Mouse (Mus musculus): ENCODE measurements around the gene Kank3. TPM values are rescaled to one million over a fixed set of nuclear protein-coding genes. Genes with fewer than 3 reads are reported as not detected.

Kank3 gene
- 57.5 and 70.4 TPM in 2 replicates for polyA plus RNA-seq (2015; fragmentation: Nextera tagmentation; extraction: Ambion mirVana)

GRCm38 (mm10) chr17:33810334-33811141, at the start of gene Kank3:
TSS of gene Kank3 (plus strand) at chr17:33810519.
- peak within 1 kb of the TSS; percentile 81 for H3K27ac ChIP-seq
- H3K9me3 ChIP-seq (replicated peaks; ENCODE audit: low read length) = no peaks in the 10 kb centered on the region
- 0 out of 2 replicates have a peak, but pooled peaks have one; percentile 10 for TF ChIP-seq CTCF (IDR thresholded peaks at IDR 0.05; ENCODE audit: low read depth)
- DNase-seq (ENCODE audit: low spot score) = peak; percentile 96
- no peaks in the 10 kb centered on the region for H3K27me3 ChIP-seq (ENCODE audit: insufficient read depth, low read length)
- peaks cover 14% of the 10 kb centered on the region; the same call in 1 of the 2 replicates for H3K4me1 ChIP-seq (replicated peaks; ENCODE audit: insufficient read depth, low read length)
- ATAC-seq (replicated peaks; ENCODE audit: low FRiP score, low read depth) = peak; percentile 97
- H3K36me3 ChIP-seq (ENCODE audit: insufficient read depth, low read length) = no peaks in the 10 kb centered on the region
- peak within 1 kb of the TSS; percentile 59 for H3K4me3 ChIP-seq (replicated peaks; ENCODE audit: low read depth, low read length)
- H3K4me2 ChIP-seq (ENCODE audit: low read length) = peak within 1 kb of the TSS; percentile 85
- WGBS = under 1% methylated on average over 36 of the region's 36 CpGs
- H3K9ac ChIP-seq (ENCODE audit: low read depth, low read length) = peak within 1 kb of the TSS; percentile 59

DNA sequence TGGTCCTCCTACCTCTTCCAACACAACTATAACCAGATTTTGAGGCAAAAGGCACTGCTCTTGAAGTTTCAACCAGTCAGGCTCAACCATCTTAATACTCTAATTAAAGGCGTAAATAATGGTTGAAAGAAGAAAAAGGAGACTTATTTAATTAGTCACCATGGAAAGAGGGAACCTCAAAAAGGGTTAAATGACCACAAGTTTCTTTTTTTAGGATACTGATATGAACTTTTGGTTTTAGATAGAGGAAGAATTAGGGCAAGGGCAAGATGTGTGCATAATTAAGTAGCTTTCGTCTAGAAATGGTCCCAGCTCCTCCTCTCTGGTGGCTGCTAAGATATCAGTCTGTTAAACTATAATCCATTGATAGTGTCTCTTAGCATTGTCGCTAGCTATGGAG, 43.9 kb upstream of the Kank3 start:
- 54% methylated on average over 3 of the region's 3 CpGs for WGBS
- TF ChIP-seq CTCF (IDR thresholded peaks at IDR 0.05; ENCODE audit: low read depth) = no peak
- Histone ChIP-seq H3K27me3 (ENCODE audit: insufficient read depth, low read length) (no peaks in the 10 kb centered on the region), H3K4me1 (replicated peaks; ENCODE audit: insufficient read depth, low read length) (no peaks in the 10 kb centered on the region), H3K4me3 (replicated peaks; ENCODE audit: low read depth, low read length) (no peak overlapping the region), H3K4me2 (ENCODE audit: low read length) (no peak overlapping the region), H3K27ac (no peak overlapping the region), H3K36me3 (ENCODE audit: insufficient read depth, low read length) (no peaks in the 10 kb centered on the region), H3K9ac (ENCODE audit: low read depth, low read length) (no peak overlapping the region), H3K9me3 (replicated peaks; ENCODE audit: low read length) (no peaks in the 10 kb centered on the region)
- ATAC-seq (replicated peaks; ENCODE audit: low FRiP score, low read depth) (no peak), DNase-seq (ENCODE audit: low spot score) (no peak)

DNA sequence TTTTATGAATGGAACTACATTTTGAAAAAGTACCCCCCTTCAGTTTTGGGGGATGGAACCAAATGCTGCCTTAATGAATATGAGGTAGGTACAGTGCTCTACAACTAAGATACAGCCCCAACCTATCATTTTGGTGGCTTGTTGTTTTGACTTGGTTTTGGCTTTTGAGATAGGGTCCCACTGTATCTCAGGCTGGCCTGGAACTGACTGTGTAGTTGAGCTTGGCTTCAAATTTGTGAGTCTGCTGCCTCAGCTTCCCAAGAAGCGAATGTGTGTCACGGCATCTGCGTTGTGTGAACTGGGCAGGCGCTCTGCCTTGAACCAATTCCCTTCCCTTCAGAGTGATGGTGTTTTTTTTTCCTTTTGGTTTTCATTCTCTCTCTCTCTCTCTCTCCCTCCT, 38.7 kb upstream of the Kank3 start:
- no peak overlapping the region for H3K27ac ChIP-seq
- DNase-seq (ENCODE audit: low spot score) (no peak), ATAC-seq (replicated peaks; ENCODE audit: low FRiP score, low read depth) (no peak)
- H3K4me2 ChIP-seq (ENCODE audit: low read length) = no peak overlapping the region
- no peak overlapping the region for H3K9ac ChIP-seq (ENCODE audit: low read depth, low read length)
- H3K4me3 ChIP-seq (replicated peaks; ENCODE audit: low read depth, low read length) = no peak overlapping the region
- no peaks in the 10 kb centered on the region for H3K4me1 ChIP-seq (replicated peaks; ENCODE audit: insufficient read depth, low read length)
- WGBS = 88% methylated on average over 4 of the region's 4 CpGs
- TF ChIP-seq CTCF (IDR thresholded peaks at IDR 0.05; ENCODE audit: low read depth) = no peak
- H3K36me3 ChIP-seq (ENCODE audit: insufficient read depth, low read length) = peaks cover 4% of the 10 kb centered on the region
- no peaks in the 10 kb centered on the region for H3K27me3 ChIP-seq (ENCODE audit: insufficient read depth, low read length)
- no peaks in the 10 kb centered on the region for H3K9me3 ChIP-seq (replicated peaks; ENCODE audit: low read length)

GRCm38 (mm10) chr17:33773426-33773825, 36.9 kb upstream of the Kank3 start:
- peaks cover 2% of the 10 kb centered on the region; the same call in 1 of the 2 replicates for H3K4me1 ChIP-seq (replicated peaks; ENCODE audit: insufficient read depth, low read length)

GRCm38 (mm10) chr17:33773871-33774572, 36.3 kb upstream of the Kank3 start:
- H3K4me3 ChIP-seq (replicated peaks; ENCODE audit: low read depth, low read length) = no peak overlapping the region
- no peak overlapping the region for H3K9ac ChIP-seq (ENCODE audit: low read depth, low read length)
- TF ChIP-seq CTCF (IDR thresholded peaks at IDR 0.05; ENCODE audit: low read depth) = no peak
- no peaks in the 10 kb centered on the region for H3K9me3 ChIP-seq (replicated peaks; ENCODE audit: low read length)
- H3K4me2 ChIP-seq (ENCODE audit: low read length) = no peak overlapping the region
- H3K27ac ChIP-seq = no peak overlapping the region
- H3K36me3 ChIP-seq (ENCODE audit: insufficient read depth, low read length) = peaks cover 7% of the 10 kb centered on the region
- ATAC-seq (replicated peaks; ENCODE audit: low FRiP score, low read depth) (no peak), DNase-seq (ENCODE audit: low spot score) (no peak)
- 87% methylated on average over 6 of the region's 6 CpGs for WGBS
- H3K4me1 ChIP-seq (replicated peaks; ENCODE audit: insufficient read depth, low read length) = peaks cover 8% of the 10 kb centered on the region; the same call in 1 of the 2 replicates
- H3K27me3 ChIP-seq (ENCODE audit: insufficient read depth, low read length) = no peaks in the 10 kb centered on the region

More at GRCm38 (mm10) chr17:33773426-33773825, 36.9 kb upstream of the Kank3 start:
- TF ChIP-seq CTCF (IDR thresholded peaks at IDR 0.05; ENCODE audit: low read depth) = no peak
- ATAC-seq (replicated peaks; ENCODE audit: low FRiP score, low read depth) (no peak), DNase-seq (ENCODE audit: low spot score) (no peak)
- no peak overlapping the region for H3K9ac ChIP-seq (ENCODE audit: low read depth, low read length)
- H3K27me3 ChIP-seq (ENCODE audit: insufficient read depth, low read length) = no peaks in the 10 kb centered on the region
- no peak overlapping the region for H3K27ac ChIP-seq
- H3K4me3 ChIP-seq (replicated peaks; ENCODE audit: low read depth, low read length) = no peak overlapping the region
- no peaks in the 10 kb centered on the region for H3K9me3 ChIP-seq (replicated peaks; ENCODE audit: low read length)
- H3K4me2 ChIP-seq (ENCODE audit: low read length) = no peak overlapping the region
- H3K36me3 ChIP-seq (ENCODE audit: insufficient read depth, low read length) = peaks cover 7% of the 10 kb centered on the region
- 80% methylated on average over 6 of the region's 6 CpGs for WGBS

DNA sequence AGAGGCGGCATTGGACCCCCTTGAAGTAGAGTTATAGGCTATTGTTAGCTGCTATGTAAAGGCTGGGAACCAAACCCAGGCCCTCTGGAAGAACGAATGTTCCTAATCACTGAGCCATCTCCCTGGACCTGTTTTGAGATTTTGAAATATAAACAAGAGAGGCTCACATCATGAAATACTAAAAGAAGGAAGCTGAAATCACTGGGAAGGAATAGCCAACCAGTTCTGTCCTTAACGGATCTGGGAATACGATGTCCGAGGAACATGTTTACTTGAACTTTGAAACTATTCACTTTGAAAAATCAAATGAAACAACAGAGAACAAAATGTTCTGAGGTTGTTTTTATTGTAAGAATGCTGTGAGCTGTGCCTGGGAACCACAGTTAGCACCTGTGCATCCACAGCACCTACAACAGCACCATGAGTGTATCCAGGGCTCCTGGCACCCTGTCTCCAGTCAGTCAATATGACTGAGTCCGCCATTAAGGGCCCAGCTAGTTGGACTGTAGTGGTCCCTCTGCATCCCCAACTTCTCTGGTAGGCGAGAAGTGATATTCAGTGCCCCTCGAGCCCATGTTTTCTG, 35.7 kb upstream of the Kank3 start:
- WGBS = 87% methylated on average over 8 of the region's 8 CpGs
- no peak for TF ChIP-seq CTCF (IDR thresholded peaks at IDR 0.05; ENCODE audit: low read depth)
- H3K9me3 ChIP-seq (replicated peaks; ENCODE audit: low read length) = no peaks in the 10 kb centered on the region
- ATAC-seq (replicated peaks; ENCODE audit: low FRiP score, low read depth) (no peak), DNase-seq (ENCODE audit: low spot score) (no peak)
- H3K27ac ChIP-seq = no peak overlapping the region
- no peak overlapping the region for H3K4me2 ChIP-seq (ENCODE audit: low read length)
- peaks cover 15% of the 10 kb centered on the region; the same call in 1 of the 2 replicates for H3K4me1 ChIP-seq (replicated peaks; ENCODE audit: insufficient read depth, low read length)
- no peak overlapping the region for H3K9ac ChIP-seq (ENCODE audit: low read depth, low read length)
- H3K27me3 ChIP-seq (ENCODE audit: insufficient read depth, low read length) = no peaks in the 10 kb centered on the region
- H3K4me3 ChIP-seq (replicated peaks; ENCODE audit: low read depth, low read length) = no peak overlapping the region
- H3K36me3 ChIP-seq (ENCODE audit: insufficient read depth, low read length) = peaks cover 7% of the 10 kb centered on the region

Measured in kidney, postnatal 0 days (tissue).